Mouse (Mus musculus) stomach, postnatal 0 days (tissue): ENCODE data around the gene B430306N03Rik.

Source experiments
- CTCF ChIP-seq: IDR thresholded peaks from 2 replicates; pipeline ENCODE4 v1.5.1; 2016; ENCODE audit warnings: antibody characterized with exemption, low read depth, mild to moderate bottlenecking, moderate library complexity
- EP300 ChIP-seq: optimal IDR thresholded peaks from 2 replicates; pipeline ENCODE3; 2016; ENCODE audit warnings: antibody characterized with exemption

- TF ChIP-seq CTCF (no peak), EP300 (no peak)
These were observed 34.8 kb upstream of the B430306N03Rik start for GRCm38 (mm10) chr17:48280943-48281738.
